Mouse (Mus musculus) liver, embryonic 18 days (tissue): ENCODE results near the gene Haus3. TPM values are rescaled to one million over a fixed set of nuclear protein-coding genes. Genes with fewer than 3 reads are reported as not detected.

Experiments
- polyA plus RNA-seq: library from polyadenylated mRNA; depleted of rRNA; stranded (reverse); fragments of >200 nt; gene quantifications from 2 replicates; pipeline ENCODE4 v1.2.3, GENCODE M21; 2012; rRNA removed

The Haus3 gene
- 5.5 and 6.0 TPM in 2 replicates for polyA plus RNA-seq

GRCm38 (mm10) chr5:34168950-34169891, at the start of gene Haus3, which contains the start of gene Poln:
Gene Haus3, minus strand, starts transcription at chr5:34169527.
Gene Poln, minus strand, starts transcription at chr5:34169448.

DNA sequence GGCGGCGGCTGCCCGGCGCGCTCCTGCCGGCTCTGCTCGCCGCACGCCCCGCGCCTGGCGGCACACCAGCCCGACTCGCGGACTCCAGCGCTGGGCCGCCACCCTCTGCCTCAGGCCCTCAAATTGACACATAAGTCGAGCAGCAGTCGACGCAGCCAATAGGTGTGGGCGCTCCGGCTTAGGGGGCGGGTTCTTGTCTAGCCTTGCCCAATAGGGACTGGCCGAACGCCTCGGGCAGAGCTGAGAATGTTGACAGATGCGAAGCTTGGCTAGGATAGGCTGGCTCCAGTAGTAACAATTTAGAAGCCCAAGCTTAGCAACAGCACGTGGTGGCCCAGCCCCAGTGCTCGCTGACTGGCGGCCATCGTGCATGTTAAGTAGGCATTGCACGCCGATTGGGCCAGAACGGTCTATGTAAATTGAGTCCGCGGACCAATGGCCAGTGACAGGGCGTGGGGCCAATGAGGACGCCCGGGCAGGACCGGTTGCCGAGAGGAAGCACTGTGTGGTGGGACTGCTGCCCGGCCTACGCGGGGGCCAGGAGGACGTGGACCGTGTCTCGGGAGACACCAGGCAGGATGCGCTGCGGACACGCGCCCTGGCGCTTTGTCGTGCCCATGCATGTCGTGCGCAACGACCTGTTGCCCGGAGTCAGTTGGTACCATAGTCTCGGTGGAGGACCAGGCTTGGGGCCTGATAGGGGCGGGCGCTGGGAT, 18.4 kb upstream of the Haus3 start, which contains the start of gene Mxd4:
TSS of gene Mxd4 (minus strand) at position 120 of the 716 bp plus-strand sequence.

Other genes with a start within 250 kb of the Haus3 start
- 14.8 and 15.7 TPM in 2 replicates for gene Nelfa, start 233.1 kb downstream of the Haus3 start, polyA plus RNA-seq
- gene Gm1673, start 186.1 kb downstream of the Haus3 start, polyA plus RNA-seq: 3.9 and 4.2 TPM in 2 replicates
- 0.30 TPM in 2 replicates for gene Nat8l, start 173.5 kb downstream of the Haus3 start, polyA plus RNA-seq
- 0.15 and 0.30 TPM in 2 replicates for gene Poln, start 79 bp downstream of the Haus3 start, polyA plus RNA-seq
- gene Mxd4, start 18.2 kb upstream of the Haus3 start, polyA plus RNA-seq: 18.8 and 19.7 TPM in 2 replicates
- gene Zfyve28, start 118.9 kb upstream of the Haus3 start, polyA plus RNA-seq: 0.06 and 0.08 TPM in 2 replicates
- not detected in 2 replicates for gene Cfap99, start 119.1 kb upstream of the Haus3 start, polyA plus RNA-seq
- 51.7 and 55.0 TPM in 2 replicates for gene Rnf4, start 166.8 kb upstream of the Haus3 start, polyA plus RNA-seq
- 5.2 and 7.4 TPM in 2 replicates for gene Fam193a, start 200.4 kb upstream of the Haus3 start, polyA plus RNA-seq